In genomic region chr9:92457261-92458058, GRCm38 (mm10) we compare ENCODE assay signal across 8 mouse cellular contexts. TPM values are rescaled to one million over a fixed set of nuclear protein-coding genes. Genes with fewer than 3 reads are reported as not detected.
DNase-seq lines count a peak whose midpoint lies in the region; ATAC-seq and TF ChIP-seq lines count a peak whose summit lies in the region.

TSS of gene Plscr4 (plus strand) at chr9:92457373.

- H3K4me1 ChIP-seq in bone marrow, adult 2 months (ENCODE audit: control insufficient read depth, insufficient read depth, low read length), result no peaks in the 10 kb centered on the region; the same call in 1 of the 2 replicates
- 0 out of 2 replicates have a peak, but pooled peaks cover 2% of the 10 kb centered on the region for H3K4me1 ChIP-seq in heart, embryonic 16.5 days (ENCODE audit: control insufficient read depth, insufficient read depth, low read length)
- no peaks in the 10 kb centered on the region for H3K4me1 ChIP-seq in lung, postnatal 0 days (ENCODE audit: insufficient read depth, low read depth, low read length)
- H3K4me1 ChIP-seq in olfactory bulb, adult 2 months (ENCODE audit: control insufficient read depth, insufficient read depth, low read length), result peaks cover 2% of the 10 kb centered on the region

- peak; percentile 3 to 8 for DNase-seq in CD8-positive naive resting alpha-beta T cell, adult 2 months (ENCODE audit: low read depth in 2 of 2, low spot score in 2 of 2)
- peak; percentile 24 for DNase-seq in fibroblast of lung, adult 2 months (ENCODE audit: low read depth)
- DNase-seq in kidney, postnatal 14 days, result peak; percentile 79
- DNase-seq in lung, postnatal 0 days (ENCODE audit: low spot score), result peak; percentile 87
- peak; percentile 33 for DNase-seq in thymus, postnatal 0 days (ENCODE audit: low spot score)

- no peak; the same call in 1 of the 2 replicates for TF ChIP-seq POLR2A in bone marrow, adult 2 months (IDR thresholded peaks at IDR 0.05; ENCODE audit: borderline replicate concordance, control insufficient read depth, low read depth, low read length)
- 0 out of 2 replicates have a peak, but pooled peaks have one; percentile 23 for TF ChIP-seq POLR2A in olfactory bulb, adult 2 months (IDR thresholded peaks at IDR 0.05; ENCODE audit: insufficient read depth, low read depth, low read length)

- no peaks in the 10 kb centered on the region for H3K9me3 ChIP-seq in heart, embryonic 16.5 days (replicated peaks; ENCODE audit: control insufficient read depth, low read length)
- no peaks in the 10 kb centered on the region for H3K9me3 ChIP-seq in lung, postnatal 0 days (ENCODE audit: low read length)

- peak; percentile 80 for ATAC-seq in heart, embryonic 16.5 days (replicated peaks; ENCODE audit: extremely low read depth, insufficient read depth, low FRiP score)
- peak; percentile 88 for ATAC-seq in lung, postnatal 0 days

- no peaks in the 10 kb centered on the region for H3K27me3 ChIP-seq in heart, embryonic 16.5 days (ENCODE audit: control insufficient read depth, insufficient read depth, low read length)
- no peaks in the 10 kb centered on the region for H3K27me3 ChIP-seq in lung, postnatal 0 days (replicated peaks; ENCODE audit: insufficient read depth, low read length)

- no peak for TF ChIP-seq CTCF in bone marrow, adult 2 months (IDR thresholded peaks at IDR 0.05; ENCODE audit: control insufficient read depth, insufficient read depth, low read length)
- TF ChIP-seq CTCF in lung, postnatal 0 days (IDR thresholded peaks at IDR 0.05), result no peak; the same call in 1 of the 2 replicates
- TF ChIP-seq CTCF in olfactory bulb, adult 2 months (IDR thresholded peaks at IDR 0.05; ENCODE audit: insufficient read depth, low read depth, low read length), result no peak

- WGBS in bone marrow, adult 2 months, result 2% methylated on average over 43 of the region's 43 CpGs
- 9% methylated on average over 43 of the region's 43 CpGs for WGBS in heart, embryonic 16.5 days
- 5% methylated on average over 39 of the region's 43 CpGs for WGBS in lung, postnatal 0 days
- 8% methylated on average over 43 of the region's 43 CpGs for WGBS in olfactory bulb, adult 2 months

- peak within 1 kb of the TSS; percentile 97 for H3K4me2 ChIP-seq in heart, embryonic 16.5 days (ENCODE audit: low read depth, low read length)
- peak within 1 kb of the TSS; percentile 63 for H3K4me2 ChIP-seq in lung, postnatal 0 days (replicated peaks; ENCODE audit: low read depth, low read length)

- H3K36me3 ChIP-seq in heart, embryonic 16.5 days (ENCODE audit: control insufficient read depth, insufficient read depth), result no peaks in the 10 kb centered on the region
- H3K36me3 ChIP-seq in lung, postnatal 0 days (ENCODE audit: insufficient read depth, low read length), result no peaks in the 10 kb centered on the region

- TF ChIP-seq EP300 in lung, postnatal 0 days (IDR thresholded peaks at IDR 0.05), result 0 out of 2 replicates have a peak, but pooled peaks have one; percentile 1

- H3K27ac ChIP-seq in bone marrow, adult 2 months (ENCODE audit: control insufficient read depth, insufficient read depth, low read depth, low read length, poor library complexity), result peak within 1 kb of the TSS; percentile 78
- H3K27ac ChIP-seq in heart, embryonic 16.5 days (ENCODE audit: low read length), result peak within 1 kb of the TSS; percentile 19
- peak within 1 kb of the TSS; percentile 84 for H3K27ac ChIP-seq in lung, postnatal 0 days (ENCODE audit: low read length)
- H3K27ac ChIP-seq in olfactory bulb, adult 2 months (ENCODE audit: insufficient read depth, low read depth, low read length), result 0 out of 2 replicates have a peak within 1 kb of the TSS, but pooled peaks have one; percentile 9

- H3K9ac ChIP-seq in heart, embryonic 16.5 days (ENCODE audit: low read length), result peak within 1 kb of the TSS; percentile 87
- H3K9ac ChIP-seq in lung, postnatal 0 days (replicated peaks; ENCODE audit: low read depth), result peak within 1 kb of the TSS; percentile 51

- H3K4me3 ChIP-seq in bone marrow, adult 2 months (replicated peaks; ENCODE audit: control insufficient read depth, low read depth, low read length), result peak within 1 kb of the TSS; percentile 57
- H3K4me3 ChIP-seq in heart, embryonic 16.5 days (ENCODE audit: low read length), result peak within 1 kb of the TSS; percentile 85
- peak within 1 kb of the TSS; percentile 68 for H3K4me3 ChIP-seq in lung, postnatal 0 days (ENCODE audit: low read depth, low read length)
- peak within 1 kb of the TSS; percentile 58 for H3K4me3 ChIP-seq in olfactory bulb, adult 2 months (ENCODE audit: insufficient read depth, low read depth, low read length)

RNA-seq across cellular contexts. Expression of gene Plscr4, which starts in this region (rescaled TPM):
- 1.7 and 2.5 TPM in 2 replicates for polyA plus RNA-seq in bone marrow, adult 2 months (2011; ENCODE audit: insufficient read depth, insufficient read length, low replicate concordance, missing spikeins)
- polyA plus RNA-seq in heart, embryonic 16.5 days (2015; fragmentation: Nextera tagmentation; extraction: Ambion mirVana), result 7.0 and 7.2 TPM in 2 replicates
- 23.3 and 28.5 TPM in 2 replicates for polyA plus RNA-seq in lung, postnatal 0 days (2015; fragmentation: Nextera tagmentation; extraction: Ambion mirVana)
- not detected in 2 replicates for polyA plus RNA-seq in olfactory bulb, adult 2 months (2012; ENCODE audit: insufficient read depth, insufficient read length, low replicate concordance, missing spikeins)
- 1.1 and 1.6 TPM in 2 replicates for polyA plus RNA-seq in thymus, postnatal 0 days (2015; fragmentation: Nextera tagmentation; extraction: Ambion mirVana)

Comparison
In these comparisons a context has a peak if more than half of its experiments do, and no peak if none do; other contexts are left out.
1. Peak in every context shown above with its lines: DNase-seq, ATAC-seq, H3K4me3 ChIP-seq and H3K27ac ChIP-seq.
2. DNase-seq: peak in every context shown above with its lines; median percentile 87 in lung, postnatal 0 days; 79 in kidney, postnatal 14 days; 33 in thymus, postnatal 0 days; 24 in fibroblast of lung, adult 2 months; 6 in CD8-positive naive resting alpha-beta T cell, adult 2 months.
3. H3K27ac ChIP-seq: peak in every context shown above with its lines; median percentile 84 in lung, postnatal 0 days; 78 in bone marrow, adult 2 months; 19 in heart, embryonic 16.5 days; 9 in olfactory bulb, adult 2 months.